Mouse (Mus musculus): ENCODE results near the gene M1ap.

DNA sequence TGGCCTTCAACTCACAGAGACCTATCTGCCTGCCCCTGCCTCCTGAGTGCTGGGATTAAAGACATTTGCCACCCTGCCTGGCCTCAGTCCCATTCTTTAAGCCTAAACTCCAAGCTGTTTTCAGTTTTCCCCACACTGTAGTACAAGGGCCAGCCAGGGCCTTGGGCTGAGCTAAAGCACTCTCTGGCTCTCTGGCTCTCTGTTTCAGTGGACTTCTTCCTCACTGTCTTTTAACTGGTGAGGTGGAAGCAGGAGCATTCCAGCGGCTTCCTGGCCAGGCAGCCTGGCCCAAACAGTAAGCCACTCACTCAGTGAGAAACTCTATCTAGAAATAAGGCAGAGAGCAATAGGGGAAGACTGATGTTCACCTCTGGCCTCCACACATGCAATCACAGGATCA is 47.0 kb downstream of the M1ap start:
- TF ChIP-seq POLR2A (IDR thresholded peaks at IDR 0.05; ENCODE audit: control insufficient read depth in 1 of 2, insufficient read depth in 1 of 2, low read depth in 1 of 2, low read length in 2 of 2, poor library complexity in 1 of 2) (no peak), ELF1 (IDR thresholded peaks at IDR 0.05; ENCODE audit: low read depth, low read length) (no peak), CTCF (IDR thresholded peaks at IDR 0.05 in 2 of 3, conservative IDR thresholded peaks at IDR 0.05 in 1 of 3; ENCODE audit: control insufficient read depth in 1 of 3, insufficient read depth in 1 of 3, low read depth in 2 of 3, low read length in 3 of 3, poor library complexity in 1 of 3, severe bottlenecking in 1 of 3) (no peak), GABPA (IDR thresholded peaks at IDR 0.05; ENCODE audit: low read depth, low read length) (no peak), NRF1 (IDR thresholded peaks at IDR 0.05; ENCODE audit: insufficient read depth, low read depth, low read length, poor library complexity, severe bottlenecking) (no peak), EP300 (IDR thresholded peaks at IDR 0.05; ENCODE audit: low read depth in 1 of 2, low read length in 2 of 2) (no peak), ZC3H11A (IDR thresholded peaks at IDR 0.05; ENCODE audit: low read depth, low read length) (no peak), USF1 (IDR thresholded peaks at IDR 0.05; ENCODE audit: low read depth, low read length) (no peak), ZMIZ1 (IDR thresholded peaks at IDR 0.05; ENCODE audit: low read depth, low read length) (no peak), TCF12 (IDR thresholded peaks at IDR 0.05; ENCODE audit: low read depth, low read length) (no peak), TAL1 (IDR thresholded peaks at IDR 0.05; ENCODE audit: low read length) (no peak), TBP (IDR thresholded peaks at IDR 0.05; ENCODE audit: low read depth, low read length) (no peak), USF2 (IDR thresholded peaks at IDR 0.05; ENCODE audit: borderline replicate concordance in 1 of 2, insufficient read depth in 1 of 2, low read depth in 1 of 2, low read length in 2 of 2) (no peak)

Measured in MEL (cell line).